Mouse (Mus musculus) kidney, postnatal 0 days (tissue): ENCODE data around the gene Tap1. TPM values are rescaled to one million over a fixed set of nuclear protein-coding genes. Genes with fewer than 3 reads are reported as not detected.
"Not testable (repeated sequence)": the region's sequence is repeated elsewhere in the genome, so short reads cannot be mapped to it uniquely, and the experiment has no call there.

Experiments used
- ATAC-seq: fragments of 200-750 bp; cut with Nextera tagmentation; replicated peaks from 2 replicates; pipeline ENCODE4 v1.8.0; 2017; ENCODE audit warnings: low read depth, moderate number of reproducible peaks, moderate TSS enrichment, moderate library complexity; ENCODE audit not compliant: low FRiP score
- DNase-seq: peaks from one replicate; pipeline ENCODE4 v3.0.0-alpha.2; 2016; ENCODE audit warnings: low spot score
- H3K27ac ChIP-seq: fragments of 300-500 bp; sonication (generic); 2 replicates; pipeline ENCODE4 v1.5.1; 2014; ENCODE audit warnings: mild to moderate bottlenecking
- H3K27me3 ChIP-seq: fragments of 300-500 bp; sonication (generic); 2 replicates; pipeline ENCODE4 v1.6.1; 2014; ENCODE audit warnings: low read length, mixed read lengths; ENCODE audit not compliant: insufficient read depth
- H3K36me3 ChIP-seq: fragments of 300-500 bp; sonication (generic); 2 replicates; pipeline ENCODE4 v1.6.1; 2014; ENCODE audit warnings: low read length, mixed read lengths; ENCODE audit not compliant: insufficient read depth
- H3K4me1 ChIP-seq: fragments of 300-500 bp; sonication (generic); replicated peaks from 2 replicates; pipeline ENCODE4 v1.6.1; 2014; ENCODE audit warnings: antibody characterized with exemption, low read length, mixed read lengths; ENCODE audit not compliant: insufficient read depth
- H3K4me2 ChIP-seq: fragments of 300-500 bp; sonication (generic); 2 replicates; pipeline ENCODE4 v1.6.1; 2014; ENCODE audit warnings: mild to moderate bottlenecking, low read length, moderate library complexity, mixed read lengths
- H3K4me3 ChIP-seq: fragments of 300-500 bp; sonication (generic); replicated peaks from 2 replicates; pipeline ENCODE4 v1.5.1; 2014; ENCODE audit warnings: low read depth, low read length
- H3K9ac ChIP-seq: fragments of 300-500 bp; sonication (generic); 2 replicates; pipeline ENCODE4 v1.6.1; 2014; ENCODE audit warnings: low read depth, low read length
- H3K9me3 ChIP-seq: fragments of 300-500 bp; sonication (generic); replicated peaks from 2 replicates; pipeline ENCODE4 v1.6.1; 2016; ENCODE audit warnings: low read length, inconsistent platforms, mixed read lengths
- CTCF ChIP-seq: IDR thresholded peaks from 2 replicates; pipeline ENCODE4 v1.5.1; 2016; ENCODE audit warnings: antibody characterized with exemption, low read depth, mild to moderate bottlenecking, moderate library complexity
- WGBS: fragments of 180-500 bp; shearing (Covaris S2); extraction: QIAGEN DNeasy Blood & Tissue Kit; methylation state at CpG from one replicate; pipeline ENCODE4 v1.1.7; 2014; 5-methylcytosine and 5-hydroxymethylcytosine counted together
- polyA plus RNA-seq: library from polyadenylated mRNA; unstranded; fragments of >200 nt; fragmentation: Nextera tagmentation; extraction: Ambion mirVana; gene quantifications from 2 replicates; pipeline ENCODE4 v1.2.1, GENCODE M21; 2015

The Tap1 gene
- polyA plus RNA-seq, 1 experiment from 2014 or later = 8.8 TPM

- DNase-seq = no peak
- Histone ChIP-seq H3K27ac (no peak overlapping the region), H3K4me2 (no peak overlapping the region), H3K27me3 (peaks cover 10% of the 10 kb centered on the region; the same call in 1 of the 2 replicates), H3K36me3 (no peaks in the 10 kb centered on the region), H3K9ac (no peak overlapping the region), H3K4me3 (no peak overlapping the region), H3K4me1 (no peaks in the 10 kb centered on the region), H3K9me3 (no peaks in the 10 kb centered on the region)
- no peak for TF ChIP-seq CTCF
- 85% methylated on average over 5 of the region's 5 CpGs for WGBS
- ATAC-seq = no peak
Measured at GRCm38 (mm10) chr17:34217986-34218385, 30.6 kb downstream of the Tap1 start.

- no peak for ATAC-seq
- H3K9ac ChIP-seq = no peak overlapping the region
- no peaks in the 10 kb centered on the region for H3K9me3 ChIP-seq
- no peak overlapping the region for H3K4me3 ChIP-seq
- no peak overlapping the region for H3K27ac ChIP-seq
- H3K4me2 ChIP-seq = no peak overlapping the region
- peaks cover 5% of the 10 kb centered on the region; the same call in 1 of the 2 replicates for H3K27me3 ChIP-seq
- H3K36me3 ChIP-seq = no peaks in the 10 kb centered on the region
- H3K4me1 ChIP-seq = no peaks in the 10 kb centered on the region
- DNase-seq = no peak
- no peak for TF ChIP-seq CTCF
- 72% methylated on average over 11 of the region's 11 CpGs for WGBS
Measured at GRCm38 (mm10) chr17:34218675-34219074, 31.3 kb downstream of the Tap1 start.

- not testable (repeated sequence) for H3K9me3 ChIP-seq, H3K9ac ChIP-seq, H3K4me3 ChIP-seq, H3K36me3 ChIP-seq, DNase-seq, H3K27ac ChIP-seq, H3K4me2 ChIP-seq, ATAC-seq, H3K4me1 ChIP-seq, H3K27me3 ChIP-seq
- 90% methylated on average over 7 of the region's 11 CpGs for WGBS
- peak; percentile 46 for TF ChIP-seq CTCF
Measured at GRCm38 (mm10) chr17:34219096-34219495, 31.7 kb downstream of the Tap1 start.

GRCm38 (mm10) chr17:34219801-34220200 is 32.4 kb downstream of the Tap1 start:
- not testable (repeated sequence) for H3K27ac ChIP-seq, ATAC-seq, H3K4me3 ChIP-seq, H3K4me2 ChIP-seq, H3K9ac ChIP-seq, H3K27me3 ChIP-seq, H3K9me3 ChIP-seq, H3K36me3 ChIP-seq, H3K4me1 ChIP-seq, DNase-seq
- 93% methylated on average over 3 of the region's 7 CpGs for WGBS

GRCm38 (mm10) chr17:34220401-34220800 is 33.0 kb downstream of the Tap1 start:
- not testable (repeated sequence) for H3K4me1 ChIP-seq, H3K36me3 ChIP-seq, H3K4me3 ChIP-seq, H3K9me3 ChIP-seq, H3K27me3 ChIP-seq, H3K27ac ChIP-seq, ATAC-seq, H3K4me2 ChIP-seq, H3K9ac ChIP-seq, DNase-seq
- 87% methylated on average over 4 of the region's 16 CpGs for WGBS

GRCm38 (mm10) chr17:34224816-34225215 is 37.5 kb downstream of the Tap1 start:
- Histone ChIP-seq H3K4me1 (no peaks in the 10 kb centered on the region), H3K36me3 (no peaks in the 10 kb centered on the region), H3K9me3 (no peaks in the 10 kb centered on the region), H3K4me2 (no peak overlapping the region), H3K9ac (no peak overlapping the region), H3K27ac (no peak overlapping the region), H3K4me3 (no peak overlapping the region), H3K27me3 (no peaks in the 10 kb centered on the region)
- 96% methylated on average over 3 of the region's 3 CpGs for WGBS
- DNase-seq = no peak
- ATAC-seq = no peak
- no peak for TF ChIP-seq CTCF

- 95% methylated on average over 8 of the region's 8 CpGs for WGBS
- no peak for ATAC-seq
- Histone ChIP-seq H3K27ac (no peak overlapping the region), H3K4me2 (no peak overlapping the region), H3K4me3 (no peak overlapping the region), H3K9ac (no peak overlapping the region), H3K36me3 (no peaks in the 10 kb centered on the region), H3K27me3 (no peaks in the 10 kb centered on the region), H3K9me3 (no peaks in the 10 kb centered on the region), H3K4me1 (no peaks in the 10 kb centered on the region)
- no peak for TF ChIP-seq CTCF
- no peak for DNase-seq
Measured at GRCm38 (mm10) chr17:34225426-34225825, 38.1 kb downstream of the Tap1 start.

- not testable (repeated sequence) for DNase-seq, H3K4me2 ChIP-seq, H3K36me3 ChIP-seq, H3K4me3 ChIP-seq, H3K9me3 ChIP-seq, H3K27me3 ChIP-seq, ATAC-seq, H3K4me1 ChIP-seq, H3K27ac ChIP-seq, H3K9ac ChIP-seq
- WGBS = 99% methylated on average over 13 of the region's 23 CpGs
Measured at GRCm38 (mm10) chr17:34225911-34226310, 38.6 kb downstream of the Tap1 start.

GRCm38 (mm10) chr17:34230971-34231370 is 43.6 kb downstream of the Tap1 start:
- 94% methylated on average over 4 of the region's 9 CpGs for WGBS
- H3K4me3 ChIP-seq, H3K9me3 ChIP-seq, ATAC-seq, H3K27me3 ChIP-seq, DNase-seq, H3K36me3 ChIP-seq, H3K4me2 ChIP-seq, H3K4me1 ChIP-seq, H3K9ac ChIP-seq, H3K27ac ChIP-seq: not testable (repeated sequence)

- not testable (repeated sequence) for H3K9ac ChIP-seq, H3K4me2 ChIP-seq, H3K27me3 ChIP-seq, H3K27ac ChIP-seq, H3K9me3 ChIP-seq, H3K4me3 ChIP-seq, H3K4me1 ChIP-seq, H3K36me3 ChIP-seq, DNase-seq, ATAC-seq
- 87% methylated on average over 6 of the region's 7 CpGs for WGBS
Measured at GRCm38 (mm10) chr17:34232021-34232420, 44.7 kb downstream of the Tap1 start.
